In genomic region chr4:63562742-63563141, GRCm38 (mm10) we compare ENCODE assay signal across 21 mouse cellular contexts. TPM values are rescaled to one million over a fixed set of nuclear protein-coding genes. Genes with fewer than 3 reads are reported as not detected.
A peak's percentile ranks its signal among the peaks of the same experiment; 100 is the strongest.
DNase-seq lines count a peak whose midpoint lies in the region; ATAC-seq lines count a peak whose summit lies in the region.
"Had no signal": no experiment of that assay in that cellular context is flagged by ENCODE, and none has a peak within 500 bp of the region (broad histone marks: within the 10 kb centered on the region; RNA-seq: fewer than 3 reads in every experiment).

No protein-coding gene starts in this region.

- peaks cover 33% of the 10 kb centered on the region for H3K4me1 ChIP-seq in limb, embryonic 13.5 days
- peaks cover 50% of the 10 kb centered on the region for H3K4me1 ChIP-seq in limb, embryonic 10.5 days
- H3K4me1 ChIP-seq in neural tube, embryonic 15.5 days: peaks cover 18% of the 10 kb centered on the region

- H3K9ac ChIP-seq in limb, embryonic 13.5 days: 0 out of 2 replicates have a peak overlapping the region, but pooled peaks have one; percentile 15
- H3K9ac ChIP-seq in neural tube, embryonic 15.5 days (replicated peaks): no peak overlapping the region
- H3K9ac ChIP-seq: embryonic facial prominence, embryonic 13.5 days; limb, embryonic 15.5 days; neural tube, embryonic 12.5 days had no signal

- no peak overlapping the region for H3K27ac ChIP-seq in limb, embryonic 13.5 days
- H3K27ac ChIP-seq in limb, embryonic 10.5 days: no peak overlapping the region
- H3K27ac ChIP-seq in macrophage: peak overlapping the region; percentile 84
- H3K27ac ChIP-seq in neural tube, embryonic 15.5 days (replicated peaks): no peak overlapping the region
- H3K27ac ChIP-seq: embryonic facial prominence, embryonic 13.5 days; limb, embryonic 15.5 days; neural tube, embryonic 12.5 days had no signal

- no peak for ATAC-seq in limb, embryonic 13.5 days (ENCODE audit: low FRiP score, low read depth)
- no peak for ATAC-seq in neural tube, embryonic 15.5 days (ENCODE audit: low FRiP score)

- H3K4me2 ChIP-seq in limb, embryonic 13.5 days (replicated peaks): no peak overlapping the region
- H3K4me2 ChIP-seq in neural tube, embryonic 15.5 days: no peak overlapping the region
- H3K4me2 ChIP-seq: embryonic facial prominence, embryonic 13.5 days; limb, embryonic 15.5 days; neural tube, embryonic 12.5 days had no signal

- 88% methylated on average over 4 of the region's 4 CpGs for WGBS in limb, embryonic 13.5 days
- 84% methylated on average over 4 of the region's 4 CpGs for WGBS in limb, embryonic 10.5 days
- 63% methylated on average over 3 of the region's 4 CpGs for WGBS in macrophage (ENCODE audit: missing documents)
- WGBS in neural tube, embryonic 15.5 days: 87% methylated on average over 4 of the region's 4 CpGs

- H3K27me3 ChIP-seq in limb, embryonic 13.5 days: no peaks in the 10 kb centered on the region
- no peaks in the 10 kb centered on the region for H3K27me3 ChIP-seq in limb, embryonic 10.5 days (ENCODE audit: low read depth, poor library complexity, severe bottlenecking)
- H3K27me3 ChIP-seq in neural tube, embryonic 15.5 days (replicated peaks): no peaks in the 10 kb centered on the region
- H3K27me3 ChIP-seq: embryonic facial prominence, embryonic 13.5 days; limb, embryonic 15.5 days; neural tube, embryonic 12.5 days had no signal

- H3K36me3 ChIP-seq in limb, embryonic 13.5 days: peaks cover 13% of the 10 kb centered on the region
- peaks cover 33% of the 10 kb centered on the region for H3K36me3 ChIP-seq in limb, embryonic 10.5 days
- peaks cover 45% of the 10 kb centered on the region for H3K36me3 ChIP-seq in macrophage (ENCODE audit: inconsistent target)
- no peaks in the 10 kb centered on the region for H3K36me3 ChIP-seq in neural tube, embryonic 15.5 days
- H3K36me3 ChIP-seq: limb, embryonic 15.5 days; neural tube, embryonic 12.5 days had no signal

- no peak for DNase-seq in limb, embryonic 10.5 days (ENCODE audit: low spot score)
- peak; percentile 19 to 27 for DNase-seq in thymus, postnatal 36 days
- no peak for DNase-seq in thymus, adult 18-20 months
- DNase-seq in gastrocnemius, postnatal 25 days: no peak
- DNase-seq: cerebellum, adult 8-10 months; gastrocnemius, postnatal 14 days; heart, postnatal 36 days had no signal

- no peak overlapping the region for H3K4me3 ChIP-seq in limb, embryonic 13.5 days
- no peak overlapping the region for H3K4me3 ChIP-seq in limb, embryonic 10.5 days
- H3K4me3 ChIP-seq in macrophage (ENCODE audit: inconsistent target): no peak overlapping the region
- H3K4me3 ChIP-seq in neural tube, embryonic 15.5 days (replicated peaks): no peak overlapping the region
- H3K4me3 ChIP-seq: embryonic facial prominence, embryonic 13.5 days; heart, embryonic 10.5 days; limb, embryonic 15.5 days; neural tube, embryonic 12.5 days had no signal

- H3K79me2 ChIP-seq in macrophage (ENCODE audit: inconsistent target): peaks cover 28% of the 10 kb centered on the region; the same call in 1 of the 2 replicates

- H3K9me3 ChIP-seq in limb, embryonic 13.5 days: no peaks in the 10 kb centered on the region
- H3K9me3 ChIP-seq in limb, embryonic 10.5 days (replicated peaks): no peaks in the 10 kb centered on the region
- H3K9me3 ChIP-seq in neural tube, embryonic 15.5 days (replicated peaks): no peaks in the 10 kb centered on the region
- H3K9me3 ChIP-seq: embryonic facial prominence, embryonic 13.5 days; heart, embryonic 10.5 days; limb, embryonic 15.5 days; neural tube, embryonic 12.5 days had no signal

RNA-seq across cellular contexts. Expression of gene Tmem268, which starts 4.2 kb away (rescaled TPM):
- polyA plus RNA-seq in limb, embryonic 13.5 days (2015; fragmentation: Nextera tagmentation; extraction: Ambion mirVana): 8.2 and 8.3 TPM in 2 replicates
- polyA plus RNA-seq in limb, embryonic 10.5 days (2016; fragmentation: Nextera tagmentation; extraction: Ambion mirVana): 12.7 and 14.4 TPM in 2 replicates
- total RNA-seq in macrophage (2018; cell fraction: chromatin; rRNA removed): 100 to 1,000 TPM in 4 of 26 experiments, 10 to 100 TPM in 22; 16.4 to 119 (median 57.7) TPM
- total RNA-seq in macrophage (2018; cell fraction: cytosol; rRNA removed): 10 to 100 TPM; 13.4 to 79.6 (median 36.5) TPM
- total RNA-seq in macrophage (2018; cell fraction: nucleus; rRNA removed): 100 to 1,000 TPM in 6 of 26 experiments, 10 to 100 TPM in 20; 21.7 to 139 (median 59.5) TPM
- polyA plus RNA-seq in macrophage (2018): 19.7 to 29.5 TPM (median 23.1 TPM) in 3 replicates
- polyA plus RNA-seq in neural tube, embryonic 15.5 days (2015; fragmentation: Nextera tagmentation; extraction: Ambion mirVana): 4.9 and 7.0 TPM in 2 replicates
- 10 to 100 TPM; 10.4 to 12.1 TPM for total RNA-seq in gastrocnemius, postnatal 25 days (2021)

RNA-seq across cellular contexts. Expression of gene Atp6v1g1, which starts 18.2 kb away (rescaled TPM):
- 317 and 318 TPM in 2 replicates for polyA plus RNA-seq in limb, embryonic 13.5 days (2015; fragmentation: Nextera tagmentation; extraction: Ambion mirVana)
- 204 and 239 TPM in 2 replicates for polyA plus RNA-seq in limb, embryonic 10.5 days (2016; fragmentation: Nextera tagmentation; extraction: Ambion mirVana)
- total RNA-seq in macrophage (2018; cell fraction: chromatin; rRNA removed): 10 to 100 TPM; 17.0 to 81.5 (median 42.8) TPM
- total RNA-seq in macrophage (2018; cell fraction: cytosol; rRNA removed): 100 to 1,000 TPM; 307 to 552 (median 416) TPM
- 100 to 1,000 TPM in 16 of 26 experiments, 10 to 100 TPM in 10; 74.2 to 180 (median 114) TPM for total RNA-seq in macrophage (2018; cell fraction: nucleus; rRNA removed)
- polyA plus RNA-seq in macrophage (2018): 355 to 475 TPM (median 452 TPM) in 3 replicates
- polyA plus RNA-seq in neural tube, embryonic 15.5 days (2015; fragmentation: Nextera tagmentation; extraction: Ambion mirVana): 402 and 431 TPM in 2 replicates
- total RNA-seq in gastrocnemius, postnatal 25 days (2021): 100 to 1,000 TPM; 203 to 223 TPM

RNA-seq across cellular contexts. Expression of gene Gm11213, which starts 42.3 kb away (rescaled TPM):
- polyA plus RNA-seq in limb, embryonic 13.5 days (2015; fragmentation: Nextera tagmentation; extraction: Ambion mirVana): not detected in 2 replicates
- not detected in 2 replicates for polyA plus RNA-seq in limb, embryonic 10.5 days (2016; fragmentation: Nextera tagmentation; extraction: Ambion mirVana)
- total RNA-seq in macrophage (2018; cell fraction: chromatin; rRNA removed): not detected
- not detected for total RNA-seq in macrophage (2018; cell fraction: cytosol; rRNA removed)
- not detected for total RNA-seq in macrophage (2018; cell fraction: nucleus; rRNA removed)
- polyA plus RNA-seq in macrophage (2018): not detected in 3 replicates
- not detected in 2 replicates for polyA plus RNA-seq in neural tube, embryonic 15.5 days (2015; fragmentation: Nextera tagmentation; extraction: Ambion mirVana)
- total RNA-seq in gastrocnemius, postnatal 25 days (2021): not detected
- total RNA-seq: ES-E14; gastrocnemius, postnatal 14 days; heart, postnatal 36 days; left cerebral cortex, adult 8-10 months; megakaryocyte progenitor cell, adult 5-6 weeks; midbrain, postnatal 0 days had no signal
- polyA plus RNA-seq: brain, embryonic 14.5 days; cortical plate, adult 2 months; embryonic facial prominence, embryonic 13.5 days; heart, embryonic 10.5 days; kidney, postnatal 0 days; limb, embryonic 15.5 days; midbrain, postnatal 0 days; neural tube, embryonic 12.5 days had no signal

RNA-seq across cellular contexts. Expression of gene Tex48, which starts 59.5 kb away (rescaled TPM):
- polyA plus RNA-seq in limb, embryonic 13.5 days (2015; fragmentation: Nextera tagmentation; extraction: Ambion mirVana): not detected in 2 replicates
- not detected in 2 replicates for polyA plus RNA-seq in limb, embryonic 10.5 days (2016; fragmentation: Nextera tagmentation; extraction: Ambion mirVana)
- total RNA-seq in macrophage (2018; cell fraction: chromatin; rRNA removed): not detected
- not detected for total RNA-seq in macrophage (2018; cell fraction: cytosol; rRNA removed)
- total RNA-seq in macrophage (2018; cell fraction: nucleus; rRNA removed): not detected
- not detected in 3 replicates for polyA plus RNA-seq in macrophage (2018)
- not detected in 2 replicates for polyA plus RNA-seq in neural tube, embryonic 15.5 days (2015; fragmentation: Nextera tagmentation; extraction: Ambion mirVana)
- not detected for total RNA-seq in gastrocnemius, postnatal 25 days (2021)
- total RNA-seq: ES-E14; gastrocnemius, postnatal 14 days; heart, postnatal 36 days; left cerebral cortex, adult 8-10 months; megakaryocyte progenitor cell, adult 5-6 weeks; midbrain, postnatal 0 days had no signal
- polyA plus RNA-seq: brain, embryonic 14.5 days; cortical plate, adult 2 months; embryonic facial prominence, embryonic 13.5 days; heart, embryonic 10.5 days; kidney, postnatal 0 days; limb, embryonic 15.5 days; midbrain, postnatal 0 days; neural tube, embryonic 12.5 days had no signal

Comparison
In these comparisons a context has a peak if more than half of its experiments do, and no peak if none do; other contexts are left out.
1. DNase-seq: peak in thymus, postnatal 36 days (2 of 2); none in limb, embryonic 10.5 days (single experiment), thymus, adult 18-20 months (0 of 2) and gastrocnemius, postnatal 25 days (single experiment).